Mouse (Mus musculus) small intestine, adult 2 months (tissue): Measurements from ENCODE around the gene Med28.

Source experiments
- CTCF ChIP-seq: fragments of 200-500 bp; IDR thresholded peaks from 2 replicates; pipeline ENCODE4 v1.5.1; 2012; ENCODE audit warnings: low read depth, mild to moderate bottlenecking, control low read depth, inconsistent platforms, low read length, moderate library complexity, mixed read lengths; ENCODE audit not compliant: insufficient replicate concordance, insufficient read length; ENCODE audit errors: extremely low read depth
- POLR2A ChIP-seq: fragments of 200-500 bp; IDR thresholded peaks from 2 replicates; pipeline ENCODE4 v1.6.1; 2012; ENCODE audit warnings: low read depth, mild to moderate bottlenecking, control low read depth, inconsistent platforms, low read length, moderate library complexity

DNA sequence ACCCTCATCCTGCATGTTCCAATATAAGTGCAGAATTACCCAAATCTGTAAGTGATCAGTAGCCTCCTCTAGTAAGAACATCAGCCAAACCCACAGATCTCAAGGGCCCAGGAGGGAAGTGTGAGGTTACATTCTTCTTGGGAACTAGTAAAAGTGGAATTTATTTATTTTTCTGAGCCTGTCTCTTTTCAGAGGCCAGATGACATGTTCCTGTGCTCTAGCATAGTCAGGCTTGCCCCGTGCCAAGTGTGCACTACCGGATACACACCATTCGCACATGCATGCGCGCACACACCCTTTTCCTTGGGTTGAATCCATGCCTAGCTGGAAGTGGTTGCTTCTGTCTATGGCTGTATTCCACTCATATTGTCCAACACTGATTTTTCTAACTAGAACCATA is 44.3 kb upstream of the Med28 start:
- TF ChIP-seq CTCF (no peak), POLR2A (no peak)
